Mouse (Mus musculus) liver, embryonic 14.5 days (tissue): ENCODE measurements around the gene Fcer1g. TPM values are rescaled to one million over a fixed set of nuclear protein-coding genes. Genes with fewer than 3 reads are reported as not detected.

Source experiments
- ATAC-seq: fragments of 200-750 bp; cut with Nextera tagmentation; 2 replicates; pipeline ENCODE4 v1.8.0; 2017; ENCODE audit warnings: moderate number of reproducible peaks, mild to moderate bottlenecking, moderate library complexity; ENCODE audit not compliant: insufficient read depth
- DNase-seq, 3 experiments: peaks; one replicate each; pipeline ENCODE4 v3.0.0-alpha.2; 2012 to 2013; ENCODE audit warnings: low read depth in 3 of 3, low spot score in 3 of 3
- H3K27ac ChIP-seq: fragments of 300-500 bp; sonication (generic); 2 replicates; pipeline ENCODE4 v1.5.1; 2014; ENCODE audit warnings: moderate library complexity, mild to moderate bottlenecking, control low read depth, inconsistent platforms
- H3K27me3 ChIP-seq: fragments of 300-500 bp; sonication (generic); 2 replicates; pipeline ENCODE4 v1.6.1; 2014; ENCODE audit warnings: mild to moderate bottlenecking, low read length, moderate library complexity; ENCODE audit not compliant: control insufficient read depth, insufficient read depth
- H3K36me3 ChIP-seq: fragments of 300-500 bp; sonication (generic); replicated peaks from 2 replicates; pipeline ENCODE4 v1.6.1; 2014; ENCODE audit warnings: low read depth; ENCODE audit not compliant: control insufficient read depth, insufficient read depth
- H3K4me1 ChIP-seq, 2 experiments: fragments of 200-500 bp in 1 of 2; fragments of 300-500 bp in 1 of 2; sonication (generic) in 1 of 2; replicated peaks; 2 replicates each; pipeline ENCODE4 v1.6.1; 2012 to 2014; ENCODE audit warnings: antibody characterized with exemption in 1 of 2, inconsistent platforms in 1 of 2, low read length in 1 of 2; ENCODE audit not compliant: control insufficient read depth in 2 of 2, insufficient read depth in 2 of 2
- H3K4me2 ChIP-seq: fragments of 300-500 bp; sonication (generic); 2 replicates; pipeline ENCODE4 v1.6.1; 2014; ENCODE audit warnings: low read depth, mild to moderate bottlenecking, control low read depth, moderate library complexity
- H3K4me3 ChIP-seq, 2 experiments: fragments of 200-500 bp in 1 of 2; fragments of 300-500 bp in 1 of 2; sonication (generic) in 1 of 2; 2 replicates each; pipeline ENCODE4 v1.5.1; 2012 to 2014; ENCODE audit warnings: low read depth in 2 of 2, low read length in 2 of 2, mild to moderate bottlenecking in 2 of 2, control low read depth in 1 of 2, inconsistent platforms in 1 of 2, moderate library complexity in 1 of 2; ENCODE audit not compliant: insufficient read depth in 1 of 2
- H3K9ac ChIP-seq: fragments of 300-500 bp; sonication (generic); replicated peaks from 2 replicates; pipeline ENCODE4 v1.6.1; 2014; ENCODE audit warnings: mild to moderate bottlenecking, control low read depth, moderate library complexity
- H3K9me3 ChIP-seq: fragments of 300-500 bp; sonication (generic); 2 replicates; pipeline ENCODE4 v1.6.1; 2016; ENCODE audit warnings: low read length, mixed read lengths; ENCODE audit not compliant: control insufficient read depth
- CTCF ChIP-seq: IDR thresholded peaks from 2 replicates; pipeline ENCODE4 v1.5.1; 2016; ENCODE audit warnings: antibody characterized with exemption, low read depth, control low read depth
- EP300 ChIP-seq: IDR thresholded peaks from 2 replicates; pipeline ENCODE4 v1.6.1; 2016; ENCODE audit warnings: antibody characterized with exemption, low read depth
- WGBS: fragments of 180-500 bp; shearing (Covaris S2); extraction: QIAGEN DNeasy Blood & Tissue Kit; methylation state at CpG from one replicate; pipeline ENCODE4 v1.1.7; 2014; ENCODE audit not compliant: insufficient replicate concordance; 5-methylcytosine and 5-hydroxymethylcytosine counted together
- polyA plus RNA-seq, 2 experiments: library from polyadenylated mRNA; depleted of rRNA in 1 of 2; stranded (reverse) in 1 of 2; unstranded in 1 of 2; fragments of >200 nt; fragmentation: Nextera tagmentation in 1 of 2; extraction: Ambion mirVana in 1 of 2; gene quantifications; 2 replicates each; pipeline versions ENCODE4 v1.2.1 to v1.2.3; 2012 to 2014

Gene Fcer1g
- polyA plus RNA-seq, 2 experiments: 50.1 to 104 TPM

DNA sequence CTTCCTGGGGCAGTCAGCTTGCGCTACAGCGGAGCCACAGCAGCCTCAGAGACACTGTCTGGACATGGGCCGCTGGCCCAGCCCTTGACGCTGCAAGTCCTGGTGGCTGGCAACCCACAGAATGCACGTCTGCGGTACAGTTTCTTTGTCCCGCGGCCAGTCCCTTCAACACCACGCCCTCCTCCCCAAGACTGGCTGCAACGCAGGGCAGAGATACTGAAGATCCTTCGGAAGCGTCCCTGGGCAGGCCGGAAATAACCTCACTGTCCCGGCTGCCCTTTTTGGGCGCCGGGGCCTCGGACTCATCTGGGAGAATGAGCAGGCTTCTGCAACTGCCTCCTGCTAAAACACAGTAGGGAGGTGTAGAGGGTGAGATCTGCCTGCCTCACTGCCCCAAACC lies 24.8 kb upstream of the Fcer1g start:
- no peak for TF ChIP-seq EP300
- TF ChIP-seq CTCF: no peak
- no peak for DNase-seq
- Histone ChIP-seq H3K27ac (no peak overlapping the region), H3K36me3 (no peaks in the 10 kb centered on the region), H3K4me2 (no peak overlapping the region), H3K4me1 (peaks cover 0 to 16% of the 10 kb centered on the region in 2 experiments; a peak in 2 of 4 replicates), H3K27me3 (peaks cover 7% of the 10 kb centered on the region), H3K9me3 (no peaks in the 10 kb centered on the region), H3K9ac (no peak overlapping the region; the same call in 1 of the 2 replicates), H3K4me3 (no peak overlapping the region)
- no peak for ATAC-seq
- WGBS: 58% methylated on average over 17 of the region's 17 CpGs

- Histone ChIP-seq H3K27me3 (peaks cover 10% of the 10 kb centered on the region), H3K4me3 (no peak overlapping the region), H3K4me2 (no peak overlapping the region), H3K27ac (no peak overlapping the region), H3K36me3 (no peaks in the 10 kb centered on the region), H3K4me1 (peaks cover 0 to 15% of the 10 kb centered on the region in 2 experiments; a peak in 2 of 4 replicates), H3K9me3 (no peaks in the 10 kb centered on the region), H3K9ac (no peak overlapping the region)
- DNase-seq: no peak
- 62% methylated on average over 9 of the region's 9 CpGs for WGBS
- TF ChIP-seq EP300 (no peak), CTCF (no peak)
- no peak for ATAC-seq
These were observed 23.6 kb upstream of the Fcer1g start for GRCm38 (mm10) chr1:171257781-171258180.

DNA sequence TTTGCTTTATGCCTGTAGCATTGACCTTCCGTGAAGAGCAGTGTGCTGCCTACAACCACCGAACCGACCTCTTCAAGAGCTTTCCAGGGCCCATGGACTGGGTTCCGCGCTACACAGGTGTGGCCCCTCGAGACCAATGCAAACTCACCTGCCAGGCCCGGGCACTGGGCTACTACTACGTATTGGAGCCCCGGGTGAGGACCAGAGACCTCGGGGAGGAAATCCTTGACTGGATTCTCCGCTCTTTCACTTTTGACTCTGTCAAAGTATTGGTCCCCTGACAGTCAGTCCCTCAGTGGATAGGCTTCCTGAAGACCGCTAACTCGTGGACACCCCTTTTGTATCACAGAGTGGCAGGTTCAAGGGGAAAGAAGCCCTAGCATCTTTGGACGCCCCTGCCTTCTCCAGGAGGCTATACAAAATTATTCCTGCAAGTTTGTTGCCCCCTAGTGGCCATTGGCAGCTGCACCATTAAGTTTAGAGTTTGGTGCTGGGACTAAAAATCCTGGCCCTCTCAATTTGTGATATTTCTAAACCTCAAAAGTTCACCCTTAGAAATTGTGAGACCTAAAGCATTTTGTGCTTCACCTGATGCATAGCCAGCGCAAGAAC lies 22.9 kb upstream of the Fcer1g start:
- peaks cover 0 to 11% of the 10 kb centered on the region in 2 experiments; a peak in 2 of 4 replicates for H3K4me1 ChIP-seq
- ATAC-seq: no peak
- TF ChIP-seq EP300: no peak
- TF ChIP-seq CTCF: peak; percentile 85
- peaks cover 13% of the 10 kb centered on the region for H3K27me3 ChIP-seq
- no peaks in the 10 kb centered on the region for H3K36me3 ChIP-seq
- WGBS: 53% methylated on average over 15 of the region's 15 CpGs
- H3K27ac ChIP-seq: no peak overlapping the region
- no peak overlapping the region for H3K4me3 ChIP-seq
- DNase-seq: peak in 1 of 3 experiments; percentile 63
- H3K9ac ChIP-seq: no peak overlapping the region
- no peak overlapping the region for H3K4me2 ChIP-seq
- H3K9me3 ChIP-seq: no peaks in the 10 kb centered on the region

DNA sequence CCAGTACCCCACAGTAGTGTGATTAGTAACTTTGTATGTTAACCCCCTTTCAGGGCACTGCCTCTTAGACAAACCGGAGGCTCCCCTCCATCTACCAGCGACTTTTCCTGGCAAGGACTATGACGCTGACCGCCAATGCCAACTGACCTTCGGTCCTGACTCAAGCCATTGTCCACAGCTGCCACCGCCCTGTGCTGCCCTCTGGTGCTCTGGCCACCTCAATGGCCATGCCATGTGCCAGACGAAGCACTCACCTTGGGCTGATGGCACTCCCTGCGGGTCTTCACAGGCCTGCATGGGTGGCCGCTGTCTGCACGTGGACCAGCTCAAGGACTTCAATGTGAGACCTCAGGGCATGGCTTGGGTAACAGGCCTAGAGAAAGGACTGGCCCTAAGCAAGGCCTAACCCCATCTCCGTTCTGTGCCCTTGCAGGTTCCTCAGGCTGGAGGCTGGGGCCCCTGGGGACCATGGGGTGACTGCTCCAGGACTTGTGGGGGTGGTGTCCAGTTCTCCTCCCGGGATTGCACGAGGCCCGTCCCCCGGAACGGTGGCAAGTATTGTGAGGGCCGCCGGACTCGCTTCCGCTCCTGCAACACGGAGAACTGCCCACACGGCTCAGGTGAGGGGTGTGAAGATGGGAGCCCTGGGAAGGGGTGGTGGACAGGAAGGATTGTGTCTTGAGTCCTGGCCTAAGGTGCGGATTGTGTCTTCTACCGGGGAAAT lies 22.1 kb upstream of the Fcer1g start:
- Histone ChIP-seq H3K27me3 (peaks cover 18% of the 10 kb centered on the region), H3K36me3 (no peaks in the 10 kb centered on the region), H3K4me1 (peaks cover 0 to 10% of the 10 kb centered on the region in 2 experiments; a peak in 2 of 4 replicates), H3K4me2 (no peak overlapping the region), H3K9me3 (no peaks in the 10 kb centered on the region), H3K4me3 (no peak overlapping the region), H3K27ac (no peak overlapping the region), H3K9ac (no peak overlapping the region)
- 76% methylated on average over 24 of the region's 24 CpGs for WGBS
- no peak for DNase-seq
- ATAC-seq: no peak
- TF ChIP-seq EP300 (no peak), CTCF (no peak)

GRCm38 (mm10) chr1:171252415-171252814 lies 18.2 kb upstream of the Fcer1g start:
- H3K27me3 ChIP-seq: peaks cover 25% of the 10 kb centered on the region
- DNase-seq (no peak), ATAC-seq (no peak)
- no peaks in the 10 kb centered on the region for H3K9me3 ChIP-seq
- no peak overlapping the region for H3K9ac ChIP-seq
- no peaks in the 10 kb centered on the region for H3K36me3 ChIP-seq
- TF ChIP-seq CTCF (no peak), EP300 (no peak)
- WGBS: 62% methylated on average over 17 of the region's 17 CpGs
- no peak overlapping the region for H3K4me2 ChIP-seq
- no peak overlapping the region for H3K4me3 ChIP-seq
- H3K4me1 ChIP-seq: peaks cover 6 to 8% of the 10 kb centered on the region in 2 experiments
- no peak overlapping the region for H3K27ac ChIP-seq
